Mouse (Mus musculus): Measurements from ENCODE around the gene Wnt4. TPM values are rescaled to one million over a fixed set of nuclear protein-coding genes. Genes with fewer than 3 reads are reported as not detected.

Wnt4 gene
- polyA plus RNA-seq, 1 experiment from 2014 or later, result 1.9 TPM

- Histone ChIP-seq H3K9me3 (ENCODE audit: control insufficient read depth, low read length) (no peaks in the 10 kb centered on the region), H3K4me1 (replicated peaks; ENCODE audit: control insufficient read depth, insufficient read depth, low read length) (peaks cover 3% of the 10 kb centered on the region; the same call in 1 of the 2 replicates), H3K36me3 (ENCODE audit: control insufficient read depth, insufficient read depth, low read length) (no peaks in the 10 kb centered on the region), H3K9ac (ENCODE audit: low read depth, low read length) (no peak overlapping the region), H3K4me3 (ENCODE audit: low read depth, low read length) (no peak overlapping the region), H3K27me3 (replicated peaks; ENCODE audit: control insufficient read depth, insufficient read depth, low read length) (no peaks in the 10 kb centered on the region), H3K27ac (ENCODE audit: low read depth, low read length) (no peak overlapping the region), H3K4me2 (no peak overlapping the region)
- DNase-seq (ENCODE audit: low spot score) (no peak), ATAC-seq (replicated peaks; ENCODE audit: low FRiP score) (no peak)
- 76% methylated on average over 8 of the region's 8 CpGs for WGBS
These were observed 29.2 kb downstream of the Wnt4 start for GRCm38 (mm10) chr4:137306577-137306888.

DNA sequence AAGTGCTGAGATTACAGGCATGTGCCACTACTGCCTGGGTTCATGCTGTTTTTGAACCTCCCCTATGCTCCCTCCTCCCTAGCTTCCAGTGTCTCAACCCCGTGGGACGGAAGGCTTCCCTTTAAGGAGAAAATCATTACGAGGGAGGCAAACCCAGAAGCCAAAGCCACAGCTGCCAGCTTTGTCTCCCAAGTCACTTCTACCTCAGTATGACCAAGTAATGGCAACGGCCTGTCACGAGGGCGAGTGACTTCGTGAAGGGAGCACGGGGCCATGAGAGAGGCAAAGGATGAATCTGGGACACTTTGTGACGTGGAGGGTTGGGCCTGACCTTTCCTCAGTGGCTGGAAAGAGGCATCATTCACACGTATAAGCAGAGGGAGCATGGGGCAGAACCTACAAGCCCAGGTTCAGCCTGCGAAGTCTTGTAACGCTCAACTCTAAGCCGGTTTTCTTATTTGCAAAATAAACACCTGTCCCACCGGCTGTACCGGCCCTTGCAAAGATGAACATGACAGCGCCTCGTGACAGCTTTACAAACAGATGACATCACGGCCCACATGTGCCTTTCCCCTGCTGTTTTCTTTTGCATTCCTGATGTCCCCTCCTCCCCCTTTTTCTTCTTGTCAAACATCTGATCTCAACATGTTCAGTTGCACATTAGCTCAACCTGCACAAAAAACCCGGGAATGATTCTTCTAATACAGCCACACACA lies 29.9 kb downstream of the Wnt4 start:
- DNase-seq (ENCODE audit: low spot score) (no peak), ATAC-seq (replicated peaks; ENCODE audit: low FRiP score) (no peak)
- no peak overlapping the region for H3K27ac ChIP-seq (ENCODE audit: low read depth, low read length)

GRCm38 (mm10) chr4:137308377-137308776 lies 31.1 kb downstream of the Wnt4 start:
- H3K27me3 ChIP-seq (replicated peaks; ENCODE audit: control insufficient read depth, insufficient read depth, low read length), result no peaks in the 10 kb centered on the region
- no peak overlapping the region for H3K27ac ChIP-seq (ENCODE audit: low read depth, low read length)
- WGBS, result 50% methylated on average over 5 of the region's 5 CpGs
- DNase-seq (ENCODE audit: low spot score) (no peak), ATAC-seq (replicated peaks; ENCODE audit: low FRiP score) (no peak)
- no peaks in the 10 kb centered on the region for H3K9me3 ChIP-seq (ENCODE audit: control insufficient read depth, low read length)
- no peaks in the 10 kb centered on the region; the same call in 1 of the 2 replicates for H3K36me3 ChIP-seq (ENCODE audit: control insufficient read depth, insufficient read depth, low read length)
- no peak overlapping the region for H3K9ac ChIP-seq (ENCODE audit: low read depth, low read length)
- no peak overlapping the region for H3K4me3 ChIP-seq (ENCODE audit: low read depth, low read length)
- H3K4me2 ChIP-seq, result no peak overlapping the region
- peaks cover 3% of the 10 kb centered on the region; the same call in 1 of the 2 replicates for H3K4me1 ChIP-seq (replicated peaks; ENCODE audit: control insufficient read depth, insufficient read depth, low read length)

More for the DNA sequence above, 29.9 kb downstream of the Wnt4 start:
- 83% methylated on average over 19 of the region's 19 CpGs for WGBS
- H3K4me2 ChIP-seq, result no peak overlapping the region
- no peak overlapping the region for H3K4me3 ChIP-seq (ENCODE audit: low read depth, low read length)
- H3K9me3 ChIP-seq (ENCODE audit: control insufficient read depth, low read length), result no peaks in the 10 kb centered on the region
- no peak overlapping the region for H3K9ac ChIP-seq (ENCODE audit: low read depth, low read length)
- H3K36me3 ChIP-seq (ENCODE audit: control insufficient read depth, insufficient read depth, low read length), result no peaks in the 10 kb centered on the region; the same call in 1 of the 2 replicates
- H3K27me3 ChIP-seq (replicated peaks; ENCODE audit: control insufficient read depth, insufficient read depth, low read length), result no peaks in the 10 kb centered on the region
- H3K4me1 ChIP-seq (replicated peaks; ENCODE audit: control insufficient read depth, insufficient read depth, low read length), result peaks cover 3% of the 10 kb centered on the region; the same call in 1 of the 2 replicates

DNA sequence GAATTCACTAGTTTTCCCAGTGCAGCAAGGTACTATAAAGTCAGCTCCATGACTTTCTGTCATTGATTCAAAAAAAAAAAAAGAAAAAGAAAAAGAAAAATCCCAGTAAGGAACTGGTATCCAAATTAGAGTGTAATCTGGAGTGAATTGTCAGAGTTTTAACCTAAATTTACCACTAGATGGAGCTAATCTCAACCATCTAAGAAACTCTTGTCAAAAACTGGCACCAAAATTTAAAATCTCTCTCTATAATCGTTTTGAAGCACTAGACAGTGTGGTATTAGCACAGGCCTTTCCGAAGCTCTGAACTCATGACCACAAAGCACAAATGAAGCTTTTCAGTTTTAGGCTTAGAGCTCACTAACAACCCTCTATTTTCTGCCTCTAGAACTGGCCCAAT lies 36.2 kb downstream of the Wnt4 start:
- Histone ChIP-seq H3K27me3 (replicated peaks; ENCODE audit: control insufficient read depth, insufficient read depth, low read length) (no peaks in the 10 kb centered on the region), H3K4me2 (no peak overlapping the region), H3K4me1 (replicated peaks; ENCODE audit: control insufficient read depth, insufficient read depth, low read length) (peaks cover 2% of the 10 kb centered on the region; the same call in 1 of the 2 replicates), H3K9me3 (ENCODE audit: control insufficient read depth, low read length) (no peaks in the 10 kb centered on the region), H3K36me3 (ENCODE audit: control insufficient read depth, insufficient read depth, low read length) (no peaks in the 10 kb centered on the region; the same call in 1 of the 2 replicates), H3K27ac (ENCODE audit: low read depth, low read length) (no peak overlapping the region), H3K9ac (ENCODE audit: low read depth, low read length) (no peak overlapping the region), H3K4me3 (ENCODE audit: low read depth, low read length) (no peak overlapping the region)
- DNase-seq (ENCODE audit: low spot score) (no peak), ATAC-seq (replicated peaks; ENCODE audit: low FRiP score) (no peak)
- WGBS, result 66% methylated on average over 2 of the region's 2 CpGs

GRCm38 (mm10) chr4:137314561-137314960 lies 37.3 kb downstream of the Wnt4 start:
- Histone ChIP-seq H3K27me3 (replicated peaks; ENCODE audit: control insufficient read depth, insufficient read depth, low read length) (no peaks in the 10 kb centered on the region), H3K4me3 (ENCODE audit: low read depth, low read length) (no peak overlapping the region), H3K9me3 (ENCODE audit: control insufficient read depth, low read length) (no peaks in the 10 kb centered on the region), H3K4me1 (replicated peaks; ENCODE audit: control insufficient read depth, insufficient read depth, low read length) (peaks cover 2% of the 10 kb centered on the region; the same call in 1 of the 2 replicates), H3K9ac (ENCODE audit: low read depth, low read length) (no peak overlapping the region), H3K36me3 (ENCODE audit: control insufficient read depth, insufficient read depth, low read length) (peaks cover 6% of the 10 kb centered on the region; the same call in 1 of the 2 replicates), H3K4me2 (no peak overlapping the region), H3K27ac (ENCODE audit: low read depth, low read length) (no peak overlapping the region)
- 57% methylated on average over 6 of the region's 6 CpGs for WGBS
- ATAC-seq (replicated peaks; ENCODE audit: low FRiP score) (no peak), DNase-seq (ENCODE audit: low spot score) (no peak)

DNA sequence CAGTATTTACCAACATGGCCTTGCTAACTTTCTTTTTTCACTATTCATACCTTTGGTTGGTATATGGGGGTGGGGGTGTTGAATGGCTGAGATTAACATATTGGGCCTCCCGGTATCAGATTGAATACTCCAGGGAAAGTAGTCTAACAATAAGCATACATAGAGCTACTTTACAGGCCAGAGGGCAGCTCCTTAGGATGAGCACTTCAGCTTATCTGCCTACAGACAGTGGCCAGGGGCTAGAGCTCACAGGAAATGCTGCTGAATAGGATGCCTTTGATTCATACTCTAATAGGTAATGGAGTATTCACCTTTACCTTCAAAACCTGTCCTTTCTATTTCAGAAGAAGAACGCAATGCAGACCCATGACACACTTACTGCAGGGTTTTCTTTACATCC lies 37.8 kb downstream of the Wnt4 start:
- WGBS, result 87% methylated on average over 2 of the region's 2 CpGs
- Histone ChIP-seq H3K4me1 (replicated peaks; ENCODE audit: control insufficient read depth, insufficient read depth, low read length) (peaks cover 2% of the 10 kb centered on the region; the same call in 1 of the 2 replicates), H3K4me3 (ENCODE audit: low read depth, low read length) (no peak overlapping the region), H3K4me2 (no peak overlapping the region), H3K36me3 (ENCODE audit: control insufficient read depth, insufficient read depth, low read length) (peaks cover 8% of the 10 kb centered on the region), H3K27ac (ENCODE audit: low read depth, low read length) (no peak overlapping the region), H3K9me3 (ENCODE audit: control insufficient read depth, low read length) (no peaks in the 10 kb centered on the region), H3K27me3 (replicated peaks; ENCODE audit: control insufficient read depth, insufficient read depth, low read length) (no peaks in the 10 kb centered on the region), H3K9ac (ENCODE audit: low read depth, low read length) (no peak overlapping the region)
- ATAC-seq (replicated peaks; ENCODE audit: low FRiP score) (no peak), DNase-seq (ENCODE audit: low spot score) (no peak)

- WGBS, result 79% methylated on average over 4 of the region's 4 CpGs
- H3K27me3 ChIP-seq (replicated peaks; ENCODE audit: control insufficient read depth, insufficient read depth, low read length), result no peaks in the 10 kb centered on the region
- no peak for ATAC-seq (replicated peaks; ENCODE audit: low FRiP score)
- peaks cover 2% of the 10 kb centered on the region; the same call in 1 of the 2 replicates for H3K4me1 ChIP-seq (replicated peaks; ENCODE audit: control insufficient read depth, insufficient read depth, low read length)
- no peak overlapping the region for H3K9ac ChIP-seq (ENCODE audit: low read depth, low read length)
- H3K36me3 ChIP-seq (ENCODE audit: control insufficient read depth, insufficient read depth, low read length), result peaks cover 9% of the 10 kb centered on the region
- H3K9me3 ChIP-seq (ENCODE audit: control insufficient read depth, low read length), result no peaks in the 10 kb centered on the region
- no peak overlapping the region for H3K4me3 ChIP-seq (ENCODE audit: low read depth, low read length)
- no peak for DNase-seq (ENCODE audit: low spot score)
- H3K4me2 ChIP-seq, result no peak overlapping the region
- H3K27ac ChIP-seq (ENCODE audit: low read depth, low read length), result no peak overlapping the region
These were observed 38.9 kb downstream of the Wnt4 start for GRCm38 (mm10) chr4:137316027-137316770.

GRCm38 (mm10) chr4:137324926-137325325 lies 47.6 kb downstream of the Wnt4 start:
- H3K27me3 ChIP-seq (replicated peaks; ENCODE audit: control insufficient read depth, insufficient read depth, low read length), result no peaks in the 10 kb centered on the region
- H3K4me3 ChIP-seq (ENCODE audit: low read depth, low read length), result no peak overlapping the region
- H3K27ac ChIP-seq (ENCODE audit: low read depth, low read length), result no peak overlapping the region
- DNase-seq (ENCODE audit: low spot score), result no peak
- H3K4me2 ChIP-seq, result no peak overlapping the region
- 85% methylated on average over 6 of the region's 6 CpGs for WGBS
- no peak for ATAC-seq (replicated peaks; ENCODE audit: low FRiP score)
- H3K9me3 ChIP-seq (ENCODE audit: control insufficient read depth, low read length), result no peaks in the 10 kb centered on the region
- H3K9ac ChIP-seq (ENCODE audit: low read depth, low read length), result no peak overlapping the region
- no peaks in the 10 kb centered on the region; the same call in 1 of the 2 replicates for H3K4me1 ChIP-seq (replicated peaks; ENCODE audit: control insufficient read depth, insufficient read depth, low read length)
- peaks cover 33% of the 10 kb centered on the region for H3K36me3 ChIP-seq (ENCODE audit: control insufficient read depth, insufficient read depth, low read length)

Data from liver, embryonic 11.5 days (tissue).